Mouse (Mus musculus) forebrain, embryonic 16.5 days (tissue): ENCODE data around the gene Kl. TPM values are rescaled to one million over a fixed set of nuclear protein-coding genes. Genes with fewer than 3 reads are reported as not detected.

Experiments used
- ATAC-seq: fragments of 200-750 bp; cut with Nextera tagmentation; 2 replicates; pipeline ENCODE4 v1.8.0; 2017; ENCODE audit warnings: mild to moderate bottlenecking, moderate library complexity
- H3K27ac ChIP-seq: fragments of 300-500 bp; sonication (generic); 2 replicates; pipeline ENCODE4 v1.5.1; 2014; ENCODE audit warnings: low read length, control low read depth
- H3K27me3 ChIP-seq: fragments of 300-500 bp; sonication (generic); replicated peaks from 2 replicates; pipeline ENCODE4 v1.6.1; 2014; ENCODE audit warnings: low read length; ENCODE audit not compliant: control insufficient read depth, insufficient read depth
- H3K36me3 ChIP-seq: fragments of 300-500 bp; sonication (generic); 2 replicates; pipeline ENCODE4 v1.6.1; 2014; ENCODE audit not compliant: control insufficient read depth, insufficient read depth
- H3K4me1 ChIP-seq: fragments of 300-500 bp; sonication (generic); replicated peaks from 2 replicates; pipeline ENCODE4 v1.6.1; 2014; ENCODE audit warnings: low read length; ENCODE audit not compliant: control insufficient read depth, insufficient read depth
- H3K4me2 ChIP-seq: fragments of 300-500 bp; sonication (generic); 2 replicates; pipeline ENCODE4 v1.6.1; 2014; ENCODE audit warnings: mild to moderate bottlenecking, low read length, control low read depth
- H3K4me3 ChIP-seq: fragments of 300-500 bp; sonication (generic); replicated peaks from 2 replicates; pipeline ENCODE4 v1.5.1; 2014; ENCODE audit warnings: mild to moderate bottlenecking, low read length, control low read depth
- H3K9ac ChIP-seq: fragments of 300-500 bp; sonication (generic); replicated peaks from 2 replicates; pipeline ENCODE4 v1.6.1; 2014; ENCODE audit warnings: low read depth, low read length, control low read depth
- H3K9me3 ChIP-seq: fragments of 300-500 bp; sonication (generic); 2 replicates; pipeline ENCODE4 v1.6.1; 2016; ENCODE audit warnings: low read length; ENCODE audit not compliant: control insufficient read depth
- WGBS: fragments of 180-500 bp; shearing (Covaris S2); extraction: QIAGEN DNeasy Blood & Tissue Kit; methylation state at CpG from one replicate; pipeline ENCODE4 v1.1.7; 2014; 5-methylcytosine and 5-hydroxymethylcytosine counted together
- polyA plus RNA-seq: library from polyadenylated mRNA; unstranded; fragments of >200 nt; fragmentation: Nextera tagmentation; extraction: Ambion mirVana; gene quantifications from 2 replicates; pipeline ENCODE4 v1.2.1, GENCODE M21; 2015

The Kl gene
- polyA plus RNA-seq, 1 experiment from 2014 or later: 0.28 TPM

GRCm38 (mm10) chr5:151018959-151019358 lies 66.6 kb downstream of the Kl start:
- Histone ChIP-seq H3K27ac (no peak overlapping the region), H3K4me3 (no peak overlapping the region), H3K36me3 (no peaks in the 10 kb centered on the region), H3K27me3 (no peaks in the 10 kb centered on the region), H3K4me1 (peaks cover 12% of the 10 kb centered on the region), H3K9ac (no peak overlapping the region), H3K9me3 (no peaks in the 10 kb centered on the region), H3K4me2 (no peak overlapping the region)
- no peak for ATAC-seq
- 69% methylated on average over 5 of the region's 5 CpGs for WGBS

GRCm38 (mm10) chr5:151020031-151020820 lies 67.8 kb downstream of the Kl start:
- Histone ChIP-seq H3K4me1 (peaks cover 12% of the 10 kb centered on the region), H3K27me3 (no peaks in the 10 kb centered on the region), H3K27ac (no peak overlapping the region), H3K36me3 (no peaks in the 10 kb centered on the region), H3K4me2 (no peak overlapping the region), H3K9ac (no peak overlapping the region), H3K4me3 (no peak overlapping the region), H3K9me3 (no peaks in the 10 kb centered on the region)
- no peak for ATAC-seq
- 59% methylated on average over 13 of the region's 13 CpGs for WGBS

GRCm38 (mm10) chr5:151020831-151021230 lies 68.4 kb downstream of the Kl start:
- Histone ChIP-seq H3K27ac (no peak overlapping the region), H3K4me3 (no peak overlapping the region), H3K4me2 (no peak overlapping the region), H3K4me1 (peaks cover 12% of the 10 kb centered on the region), H3K9ac (no peak overlapping the region), H3K27me3 (no peaks in the 10 kb centered on the region), H3K9me3 (no peaks in the 10 kb centered on the region), H3K36me3 (no peaks in the 10 kb centered on the region)
- 83% methylated on average over 14 of the region's 14 CpGs for WGBS
- no peak for ATAC-seq

GRCm38 (mm10) chr5:151022026-151022425 lies 69.6 kb downstream of the Kl start:
- no peak overlapping the region for H3K9ac ChIP-seq
- no peak overlapping the region for H3K4me2 ChIP-seq
- 83% methylated on average over 7 of the region's 7 CpGs for WGBS
- H3K36me3 ChIP-seq: no peaks in the 10 kb centered on the region
- H3K4me1 ChIP-seq: peaks cover 15% of the 10 kb centered on the region
- H3K4me3 ChIP-seq: no peak overlapping the region
- H3K27ac ChIP-seq: no peak overlapping the region
- H3K9me3 ChIP-seq: no peaks in the 10 kb centered on the region
- no peaks in the 10 kb centered on the region for H3K27me3 ChIP-seq
- no peak for ATAC-seq

- no peak overlapping the region for H3K4me3 ChIP-seq
- H3K4me2 ChIP-seq: no peak overlapping the region
- no peaks in the 10 kb centered on the region for H3K27me3 ChIP-seq
- no peaks in the 10 kb centered on the region for H3K36me3 ChIP-seq
- WGBS: 6% methylated on average over 1 of the region's 1 CpGs
- peak; percentile 69 for ATAC-seq
- peak overlapping the region; percentile 51 for H3K27ac ChIP-seq
- H3K9ac ChIP-seq: no peak overlapping the region
- peaks cover 24% of the 10 kb centered on the region for H3K4me1 ChIP-seq
- H3K9me3 ChIP-seq: no peaks in the 10 kb centered on the region
Measured at GRCm38 (mm10) chr5:151022939-151023338, 70.5 kb downstream of the Kl start.

GRCm38 (mm10) chr5:151023461-151023860 lies 71.1 kb downstream of the Kl start:
- H3K27ac ChIP-seq: peak overlapping the region; percentile 51
- H3K4me3 ChIP-seq: no peak overlapping the region
- H3K9me3 ChIP-seq: no peaks in the 10 kb centered on the region
- peaks cover 26% of the 10 kb centered on the region for H3K4me1 ChIP-seq
- H3K27me3 ChIP-seq: no peaks in the 10 kb centered on the region
- 10% methylated on average over 8 of the region's 8 CpGs for WGBS
- no peaks in the 10 kb centered on the region for H3K36me3 ChIP-seq
- H3K4me2 ChIP-seq: peak overlapping the region; percentile 18
- H3K9ac ChIP-seq: no peak overlapping the region
- ATAC-seq: peak; percentile 46; the same call in 1 of the 2 replicates

GRCm38 (mm10) chr5:151024483-151024882 lies 72.1 kb downstream of the Kl start:
- H3K4me2 ChIP-seq: no peak overlapping the region
- no peaks in the 10 kb centered on the region for H3K27me3 ChIP-seq
- H3K4me1 ChIP-seq: peaks cover 29% of the 10 kb centered on the region
- H3K9ac ChIP-seq: no peak overlapping the region
- H3K36me3 ChIP-seq: no peaks in the 10 kb centered on the region
- no peak for ATAC-seq
- 83% methylated on average over 2 of the region's 2 CpGs for WGBS
- H3K9me3 ChIP-seq: no peaks in the 10 kb centered on the region
- no peak overlapping the region for H3K4me3 ChIP-seq
- no peak overlapping the region for H3K27ac ChIP-seq

GRCm38 (mm10) chr5:151026069-151026468 lies 73.7 kb downstream of the Kl start:
- Histone ChIP-seq H3K27me3 (no peaks in the 10 kb centered on the region), H3K36me3 (no peaks in the 10 kb centered on the region), H3K4me1 (peaks cover 29% of the 10 kb centered on the region), H3K4me2 (no peak overlapping the region), H3K4me3 (no peak overlapping the region), H3K27ac (no peak overlapping the region), H3K9ac (no peak overlapping the region), H3K9me3 (no peaks in the 10 kb centered on the region)
- 97% methylated on average over 4 of the region's 4 CpGs for WGBS
- ATAC-seq: no peak

GRCm38 (mm10) chr5:151027171-151027570 lies 74.8 kb downstream of the Kl start:
- 17% methylated on average over 7 of the region's 7 CpGs for WGBS
- H3K9ac ChIP-seq: no peak overlapping the region
- no peaks in the 10 kb centered on the region for H3K9me3 ChIP-seq
- H3K4me3 ChIP-seq: no peak overlapping the region
- H3K27ac ChIP-seq: peak overlapping the region; percentile 47; the same call in 1 of the 2 replicates
- ATAC-seq: peak; percentile 83
- H3K4me2 ChIP-seq: no peak overlapping the region
- no peaks in the 10 kb centered on the region for H3K36me3 ChIP-seq
- no peaks in the 10 kb centered on the region for H3K27me3 ChIP-seq
- peaks cover 29% of the 10 kb centered on the region for H3K4me1 ChIP-seq
